Mouse (Mus musculus): Measurements from ENCODE around the gene Map2k4. TPM values are rescaled to one million over a fixed set of nuclear protein-coding genes. Genes with fewer than 3 reads are reported as not detected.

Gene Map2k4
- polyA plus RNA-seq, 1 experiment from 2014 or later = 38.9 TPM

- 55% methylated on average over 10 of the region's 10 CpGs for WGBS
- Histone ChIP-seq H3K27ac (ENCODE audit: low read depth, low read length) (no peak overlapping the region), H3K36me3 (ENCODE audit: control insufficient read depth, insufficient read depth) (no peaks in the 10 kb centered on the region), H3K4me3 (ENCODE audit: low read depth, low read length) (no peak overlapping the region), H3K4me1 (replicated peaks; ENCODE audit: control insufficient read depth, insufficient read depth, low read length) (no peaks in the 10 kb centered on the region), H3K27me3 (replicated peaks; ENCODE audit: control insufficient read depth, insufficient read depth, low read length) (no peaks in the 10 kb centered on the region), H3K9ac (ENCODE audit: low read depth, low read length) (no peak overlapping the region), H3K4me2 (replicated peaks; ENCODE audit: low read depth) (no peak overlapping the region), H3K9me3 (ENCODE audit: control insufficient read depth) (no peaks in the 10 kb centered on the region)
- ATAC-seq = no peak
- TF ChIP-seq CTCF (IDR thresholded peaks at IDR 0.05; ENCODE audit: low read depth) = no peak
Measured at GRCm38 (mm10) chr11:65794428-65795219, 6.5 kb upstream of the Map2k4 start.

DNA sequence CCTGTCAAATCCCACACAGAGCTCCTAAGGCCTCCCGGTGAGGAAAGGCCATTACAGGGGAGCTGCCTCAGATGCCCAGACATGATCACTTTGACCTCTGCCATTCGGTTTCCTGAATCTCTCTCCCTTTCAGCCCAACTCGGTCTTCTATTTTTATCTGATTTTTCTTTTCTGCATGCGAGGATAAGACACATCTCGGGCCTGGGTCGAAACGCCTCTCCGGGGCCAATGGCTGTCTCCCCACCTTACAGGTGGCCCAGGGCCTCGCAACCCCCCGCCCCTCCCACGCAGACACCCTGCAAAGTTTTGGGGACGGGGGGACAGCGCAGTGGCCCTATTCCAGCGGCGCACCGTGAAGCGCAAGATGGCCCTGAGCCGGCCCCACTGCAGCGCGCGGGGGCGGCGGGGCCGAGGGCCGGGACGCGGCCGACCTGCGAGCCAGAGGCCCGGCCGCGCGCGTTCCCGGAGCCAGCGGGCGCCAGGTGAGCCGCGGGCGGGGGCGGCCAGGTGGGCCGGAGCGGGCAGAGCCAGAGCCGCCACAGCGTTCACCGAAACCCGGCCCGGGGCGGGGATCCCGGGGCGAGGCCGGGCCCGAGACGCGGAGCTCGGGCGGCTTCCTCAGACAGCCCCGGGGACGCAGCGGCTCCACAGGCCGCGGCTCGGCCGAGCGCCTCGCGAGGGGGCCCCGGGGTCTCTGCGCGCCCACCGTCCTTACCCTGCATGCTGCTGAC is 511 bp downstream of the Map2k4 start:
- H3K36me3 ChIP-seq (ENCODE audit: control insufficient read depth, insufficient read depth) = no peaks in the 10 kb centered on the region
- peak; percentile 84 for ATAC-seq

GRCm38 (mm10) chr11:65786160-65786559 is 1.9 kb downstream of the Map2k4 start:
- no peak for ATAC-seq
- 72% methylated on average over 2 of the region's 2 CpGs for WGBS

More for the DNA sequence above, 511 bp downstream of the Map2k4 start:
- Histone ChIP-seq H3K4me1 (replicated peaks; ENCODE audit: control insufficient read depth, insufficient read depth, low read length) (0 out of 2 replicates have a peak, but pooled peaks cover 2% of the 10 kb centered on the region), H3K9me3 (ENCODE audit: control insufficient read depth) (no peaks in the 10 kb centered on the region), H3K27me3 (replicated peaks; ENCODE audit: control insufficient read depth, insufficient read depth, low read length) (no peaks in the 10 kb centered on the region), H3K9ac (ENCODE audit: low read depth, low read length) (peak overlapping the region; percentile 99), H3K27ac (ENCODE audit: low read depth, low read length) (peak overlapping the region; percentile 97), H3K4me3 (ENCODE audit: low read depth, low read length) (peak overlapping the region; percentile 91), H3K4me2 (replicated peaks; ENCODE audit: low read depth) (peak overlapping the region; percentile 79)
- WGBS = under 1% methylated on average over 65 of the region's 71 CpGs
- TF ChIP-seq CTCF (IDR thresholded peaks at IDR 0.05; ENCODE audit: low read depth) = no peak

DNA sequence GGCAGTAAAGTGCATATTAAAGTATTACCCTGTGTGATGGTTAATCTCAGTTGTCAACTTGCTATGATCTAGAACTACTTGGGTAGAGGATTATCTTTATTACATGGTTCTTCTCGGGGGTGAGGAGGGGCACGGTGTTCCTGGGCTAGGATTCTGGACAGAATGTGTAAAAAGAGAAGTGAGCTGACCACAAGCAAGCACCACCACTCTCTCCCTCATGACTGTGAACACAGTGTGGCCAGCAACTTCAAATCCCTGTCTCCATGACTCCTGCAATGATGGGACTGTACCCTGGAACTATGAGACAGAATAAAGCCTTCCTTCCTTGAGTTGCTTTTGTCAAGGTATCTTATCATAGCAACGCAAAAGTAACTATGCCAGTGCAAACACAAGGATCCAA is 6.5 kb downstream of the Map2k4 start:
- ATAC-seq = no peak
- no peaks in the 10 kb centered on the region for H3K27me3 ChIP-seq (replicated peaks; ENCODE audit: control insufficient read depth, insufficient read depth, low read length)
- no peaks in the 10 kb centered on the region for H3K9me3 ChIP-seq (ENCODE audit: control insufficient read depth)
- WGBS = 45% methylated on average over 3 of the region's 3 CpGs
- H3K4me2 ChIP-seq (replicated peaks; ENCODE audit: low read depth) = no peak overlapping the region
- no peak for TF ChIP-seq CTCF (IDR thresholded peaks at IDR 0.05; ENCODE audit: low read depth)
- peaks cover 10% of the 10 kb centered on the region; the same call in 1 of the 2 replicates for H3K4me1 ChIP-seq (replicated peaks; ENCODE audit: control insufficient read depth, insufficient read depth, low read length)
- no peak overlapping the region for H3K9ac ChIP-seq (ENCODE audit: low read depth, low read length)
- no peak overlapping the region for H3K27ac ChIP-seq (ENCODE audit: low read depth, low read length)
- peaks cover 3% of the 10 kb centered on the region; the same call in 1 of the 2 replicates for H3K36me3 ChIP-seq (ENCODE audit: control insufficient read depth, insufficient read depth)
- no peak overlapping the region for H3K4me3 ChIP-seq (ENCODE audit: low read depth, low read length)

More at GRCm38 (mm10) chr11:65786160-65786559, 1.9 kb downstream of the Map2k4 start:
- TF ChIP-seq CTCF (IDR thresholded peaks at IDR 0.05; ENCODE audit: low read depth) = no peak
- Histone ChIP-seq H3K4me1 (replicated peaks; ENCODE audit: control insufficient read depth, insufficient read depth, low read length) (0 out of 2 replicates have a peak, but pooled peaks cover 2% of the 10 kb centered on the region), H3K9me3 (ENCODE audit: control insufficient read depth) (no peaks in the 10 kb centered on the region), H3K36me3 (ENCODE audit: control insufficient read depth, insufficient read depth) (no peaks in the 10 kb centered on the region), H3K27ac (ENCODE audit: low read depth, low read length) (no peak overlapping the region), H3K27me3 (replicated peaks; ENCODE audit: control insufficient read depth, insufficient read depth, low read length) (no peaks in the 10 kb centered on the region), H3K9ac (ENCODE audit: low read depth, low read length) (no peak overlapping the region), H3K4me3 (ENCODE audit: low read depth, low read length) (no peak overlapping the region), H3K4me2 (replicated peaks; ENCODE audit: low read depth) (peak overlapping the region; percentile 79; the same call in 1 of the 2 replicates)

DNA sequence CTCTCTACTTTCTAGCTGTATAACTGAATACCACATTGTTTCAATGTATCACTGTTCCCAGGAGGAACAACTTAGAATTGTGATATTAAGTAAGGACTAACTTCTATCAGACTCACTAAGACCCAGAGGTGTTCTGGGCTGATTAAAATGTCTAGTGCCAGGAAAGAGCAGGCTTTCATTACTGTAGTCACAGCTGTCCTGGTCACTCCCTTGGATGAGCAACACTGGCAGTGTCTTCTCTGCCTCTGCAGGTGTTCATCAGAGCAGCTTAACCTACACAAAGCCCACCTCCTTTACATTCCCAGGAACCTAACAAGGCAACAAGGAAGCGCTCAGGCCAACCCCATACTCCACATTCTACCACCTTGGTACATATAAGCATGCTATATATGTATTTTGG is 8.5 kb downstream of the Map2k4 start:
- no peak for ATAC-seq
- Histone ChIP-seq H3K4me1 (replicated peaks; ENCODE audit: control insufficient read depth, insufficient read depth, low read length) (peaks cover 13% of the 10 kb centered on the region; the same call in 1 of the 2 replicates), H3K9me3 (ENCODE audit: control insufficient read depth) (no peaks in the 10 kb centered on the region), H3K4me3 (ENCODE audit: low read depth, low read length) (no peak overlapping the region), H3K9ac (ENCODE audit: low read depth, low read length) (no peak overlapping the region), H3K36me3 (ENCODE audit: control insufficient read depth, insufficient read depth) (peaks cover 3% of the 10 kb centered on the region; the same call in 1 of the 2 replicates), H3K27ac (ENCODE audit: low read depth, low read length) (no peak overlapping the region), H3K27me3 (replicated peaks; ENCODE audit: control insufficient read depth, insufficient read depth, low read length) (no peaks in the 10 kb centered on the region), H3K4me2 (replicated peaks; ENCODE audit: low read depth) (no peak overlapping the region)
- 91% methylated on average over 1 of the region's 1 CpGs for WGBS
- no peak for TF ChIP-seq CTCF (IDR thresholded peaks at IDR 0.05; ENCODE audit: low read depth)

GRCm38 (mm10) chr11:65779066-65779465 is 9.0 kb downstream of the Map2k4 start:
- Histone ChIP-seq H3K9ac (ENCODE audit: low read depth, low read length) (no peak overlapping the region), H3K27ac (ENCODE audit: low read depth, low read length) (no peak overlapping the region; the same call in 1 of the 2 replicates), H3K36me3 (ENCODE audit: control insufficient read depth, insufficient read depth) (peaks cover 3% of the 10 kb centered on the region; the same call in 1 of the 2 replicates), H3K4me1 (replicated peaks; ENCODE audit: control insufficient read depth, insufficient read depth, low read length) (peaks cover 13% of the 10 kb centered on the region; the same call in 1 of the 2 replicates), H3K27me3 (replicated peaks; ENCODE audit: control insufficient read depth, insufficient read depth, low read length) (no peaks in the 10 kb centered on the region), H3K4me2 (replicated peaks; ENCODE audit: low read depth) (no peak overlapping the region), H3K4me3 (ENCODE audit: low read depth, low read length) (no peak overlapping the region), H3K9me3 (ENCODE audit: control insufficient read depth) (no peaks in the 10 kb centered on the region)
- no peak for ATAC-seq
- 65% methylated on average over 1 of the region's 1 CpGs for WGBS
- no peak for TF ChIP-seq CTCF (IDR thresholded peaks at IDR 0.05; ENCODE audit: low read depth)

All from intestine, postnatal 0 days (tissue).